Mouse (Mus musculus) lung, embryonic 14.5 days (tissue): ENCODE measurements around the gene Cdc42ep3. TPM values are rescaled to one million over a fixed set of nuclear protein-coding genes. Genes with fewer than 3 reads are reported as not detected.

Experiments
- ATAC-seq: fragments of 200-750 bp; cut with Nextera tagmentation; 2 replicates; pipeline ENCODE4 v1.8.0; 2017; ENCODE audit warnings: mild to moderate bottlenecking, moderate TSS enrichment, moderate library complexity; ENCODE audit not compliant: insufficient read depth
- DNase-seq: peaks from one replicate; pipeline ENCODE4 v3.0.0-alpha.2; 2015
- H3K27ac ChIP-seq: fragments of 300-500 bp; sonication (generic); 2 replicates; pipeline ENCODE4 v1.5.1; 2014; ENCODE audit warnings: low read depth, mild to moderate bottlenecking, moderate library complexity
- H3K27me3 ChIP-seq: fragments of 300-500 bp; sonication (generic); 2 replicates; pipeline ENCODE4 v1.6.1; 2014; ENCODE audit warnings: low read length, control low read depth; ENCODE audit not compliant: insufficient read depth
- H3K36me3 ChIP-seq: fragments of 300-500 bp; sonication (generic); 2 replicates; pipeline ENCODE4 v1.6.1; 2014; ENCODE audit warnings: control low read depth; ENCODE audit not compliant: insufficient read depth
- H3K4me1 ChIP-seq: fragments of 300-500 bp; sonication (generic); 2 replicates; pipeline ENCODE4 v1.6.1; 2014; ENCODE audit warnings: antibody characterized with exemption, control low read depth; ENCODE audit not compliant: insufficient read depth
- H3K4me2 ChIP-seq: fragments of 300-500 bp; sonication (generic); 2 replicates; pipeline ENCODE4 v1.6.1; 2014; ENCODE audit warnings: mild to moderate bottlenecking
- H3K4me3 ChIP-seq: fragments of 300-500 bp; sonication (generic); 2 replicates; pipeline ENCODE4 v1.5.1; 2014; ENCODE audit warnings: low read depth, low read length
- H3K9ac ChIP-seq: fragments of 300-500 bp; sonication (generic); 2 replicates; pipeline ENCODE4 v1.6.1; 2014
- H3K9me3 ChIP-seq: fragments of 300-500 bp; sonication (generic); 2 replicates; pipeline ENCODE4 v1.6.1; 2016; ENCODE audit warnings: low read depth, low read length, control low read depth
- CTCF ChIP-seq: IDR thresholded peaks from 2 replicates; pipeline ENCODE4 v1.5.1; 2016; ENCODE audit warnings: antibody characterized with exemption, low read depth
- WGBS: fragments of 180-500 bp; shearing (Covaris S2); extraction: QIAGEN DNeasy Blood & Tissue Kit; methylation state at CpG from one replicate; pipeline ENCODE4 v1.1.7; 2014; 5-methylcytosine and 5-hydroxymethylcytosine counted together
- polyA plus RNA-seq: library from polyadenylated mRNA; unstranded; fragments of >200 nt; fragmentation: Nextera tagmentation; extraction: Ambion mirVana; gene quantifications from 2 replicates; pipeline ENCODE4 v1.2.1, GENCODE M21; 2014

Cdc42ep3 gene
- polyA plus RNA-seq, 1 experiment from 2014 or later = 52.1 TPM

- H3K27ac ChIP-seq = no peak overlapping the region
- H3K4me1 ChIP-seq = no peaks in the 10 kb centered on the region
- no peak for TF ChIP-seq CTCF
- H3K4me3 ChIP-seq = no peak overlapping the region
- ATAC-seq (no peak), DNase-seq (no peak)
- H3K4me2 ChIP-seq = no peak overlapping the region
- H3K9ac ChIP-seq = no peak overlapping the region
- H3K9me3 ChIP-seq = no peaks in the 10 kb centered on the region
- no peaks in the 10 kb centered on the region for H3K27me3 ChIP-seq
- peaks cover 18% of the 10 kb centered on the region; the same call in 1 of the 2 replicates for H3K36me3 ChIP-seq
- WGBS = 87% methylated on average over 25 of the region's 25 CpGs
Observed at GRCm38 (mm10) chr17:79345001-79345709, 9.7 kb downstream of the Cdc42ep3 start.

GRCm38 (mm10) chr17:79343334-79343946, 11.5 kb downstream of the Cdc42ep3 start:
- no peak overlapping the region for H3K4me3 ChIP-seq
- H3K4me1 ChIP-seq = no peaks in the 10 kb centered on the region
- H3K36me3 ChIP-seq = 0 out of 2 replicates have a peak, but pooled peaks cover 9% of the 10 kb centered on the region
- no peak for DNase-seq
- H3K9ac ChIP-seq = no peak overlapping the region
- 72% methylated on average over 5 of the region's 5 CpGs for WGBS
- H3K4me2 ChIP-seq = no peak overlapping the region
- ATAC-seq = no peak
- no peaks in the 10 kb centered on the region for H3K9me3 ChIP-seq
- TF ChIP-seq CTCF = no peak
- H3K27ac ChIP-seq = no peak overlapping the region
- H3K27me3 ChIP-seq = no peaks in the 10 kb centered on the region

GRCm38 (mm10) chr17:79342639-79343333, 12.1 kb downstream of the Cdc42ep3 start:
- Histone ChIP-seq H3K9me3 (no peaks in the 10 kb centered on the region), H3K4me2 (no peak overlapping the region), H3K4me3 (no peak overlapping the region), H3K27me3 (no peaks in the 10 kb centered on the region), H3K27ac (no peak overlapping the region), H3K9ac (no peak overlapping the region), H3K36me3 (0 out of 2 replicates have a peak, but pooled peaks cover 9% of the 10 kb centered on the region), H3K4me1 (no peaks in the 10 kb centered on the region)
- no peak for ATAC-seq
- TF ChIP-seq CTCF = no peak
- no peak for DNase-seq
- 54% methylated on average over 3 of the region's 3 CpGs for WGBS

GRCm38 (mm10) chr17:79341946-79342470, 12.9 kb downstream of the Cdc42ep3 start:
- 0 out of 2 replicates have a peak, but pooled peaks cover 9% of the 10 kb centered on the region for H3K36me3 ChIP-seq
- 75% methylated on average over 7 of the region's 7 CpGs for WGBS
- ATAC-seq = no peak
- no peak overlapping the region for H3K4me3 ChIP-seq
- H3K27me3 ChIP-seq = no peaks in the 10 kb centered on the region
- no peaks in the 10 kb centered on the region for H3K4me1 ChIP-seq
- no peak overlapping the region for H3K4me2 ChIP-seq
- H3K9me3 ChIP-seq = no peaks in the 10 kb centered on the region
- TF ChIP-seq CTCF = no peak
- H3K9ac ChIP-seq = no peak overlapping the region
- DNase-seq = no peak
- H3K27ac ChIP-seq = no peak overlapping the region

GRCm38 (mm10) chr17:79337494-79337893, 17.4 kb downstream of the Cdc42ep3 start:
- H3K27ac ChIP-seq = no peak overlapping the region
- H3K9me3 ChIP-seq = no peaks in the 10 kb centered on the region
- H3K4me3 ChIP-seq = no peak overlapping the region
- no peaks in the 10 kb centered on the region for H3K4me1 ChIP-seq
- no peaks in the 10 kb centered on the region for H3K27me3 ChIP-seq
- H3K4me2 ChIP-seq = no peak overlapping the region
- H3K36me3 ChIP-seq = peaks cover 25% of the 10 kb centered on the region
- no peak overlapping the region for H3K9ac ChIP-seq
- ATAC-seq = no peak
- DNase-seq = no peak
- no peak for TF ChIP-seq CTCF
- 80% methylated on average over 3 of the region's 3 CpGs for WGBS

- Histone ChIP-seq H3K9ac (no peak overlapping the region), H3K4me3 (no peak overlapping the region), H3K4me1 (no peaks in the 10 kb centered on the region), H3K4me2 (no peak overlapping the region), H3K27ac (no peak overlapping the region), H3K27me3 (no peaks in the 10 kb centered on the region), H3K36me3 (peaks cover 25% of the 10 kb centered on the region), H3K9me3 (no peaks in the 10 kb centered on the region)
- ATAC-seq (no peak), DNase-seq (no peak)
- WGBS = 81% methylated on average over 11 of the region's 11 CpGs
- TF ChIP-seq CTCF = no peak
Observed at GRCm38 (mm10) chr17:79334701-79335100, 20.2 kb downstream of the Cdc42ep3 start.

GRCm38 (mm10) chr17:79333650-79334049, 21.2 kb downstream of the Cdc42ep3 start:
- no peaks in the 10 kb centered on the region for H3K27me3 ChIP-seq
- WGBS = 78% methylated on average over 9 of the region's 9 CpGs
- H3K4me3 ChIP-seq = no peak overlapping the region
- no peak for TF ChIP-seq CTCF
- DNase-seq = no peak
- H3K4me2 ChIP-seq = no peak overlapping the region
- no peaks in the 10 kb centered on the region for H3K9me3 ChIP-seq
- no peak for ATAC-seq
- H3K4me1 ChIP-seq = no peaks in the 10 kb centered on the region
- H3K27ac ChIP-seq = no peak overlapping the region
- no peak overlapping the region for H3K9ac ChIP-seq
- peaks cover 25% of the 10 kb centered on the region for H3K36me3 ChIP-seq
